Mouse (Mus musculus) MEL-GATA-1-ER (cell line): ENCODE measurements at regions not wholly inside any gene's neighbourhood (a gene's known extent, or its start where the extent isn't known, plus 50 kb on each side); places are given as distances from the start of the nearest gene placed in this dataset.

Source experiments
- DNase-seq: peaks from one replicate; pipeline ENCODE4 v3.0.0-alpha.2; 2012; ENCODE audit warnings: low read depth; ENCODE audit errors: extremely low read depth

GRCm38 (mm10) chr12:39734176-39734575 is 303.6 kb downstream of the Arl4a start:
- no peak for DNase-seq

GRCm38 (mm10) chr12:39731177-39731576 is 306.6 kb downstream of the Arl4a start:
- DNase-seq = no peak

GRCm38 (mm10) chr12:39729255-39729654 is 308.6 kb downstream of the Arl4a start:
- no peak for DNase-seq

GRCm38 (mm10) chr12:39724172-39724571 is 313.7 kb downstream of the Arl4a start:
- no peak for DNase-seq

- no peak for DNase-seq
Measured at GRCm38 (mm10) chr12:39715120-39715519, 322.7 kb downstream of the Arl4a start.

- no peak for DNase-seq
Measured at GRCm38 (mm10) chr12:39714169-39714794, 323.5 kb downstream of the Arl4a start.

GRCm38 (mm10) chr12:39711807-39712206 is 326.0 kb downstream of the Arl4a start:
- no peak for DNase-seq

- DNase-seq = no peak
Measured at GRCm38 (mm10) chr12:39709850-39710249, 328.0 kb downstream of the Arl4a start.

- no peak for DNase-seq
Measured at GRCm38 (mm10) chr12:39697182-39697581, 340.6 kb downstream of the Arl4a start.

- no peak for DNase-seq
Measured at GRCm38 (mm10) chr12:39695322-39695721, 342.5 kb downstream of the Arl4a start.

- no peak for DNase-seq
Measured at GRCm38 (mm10) chr12:39692043-39692442, 345.8 kb downstream of the Arl4a start.

- no peak for DNase-seq
Measured at GRCm38 (mm10) chr12:39685399-39685798, 352.4 kb downstream of the Arl4a start.

- DNase-seq = no peak
Measured at GRCm38 (mm10) chr12:39682121-39682520, 355.7 kb downstream of the Arl4a start.

- DNase-seq = no peak
Measured at GRCm38 (mm10) chr12:39675608-39676007, 362.2 kb downstream of the Arl4a start.

- no peak for DNase-seq
Measured at GRCm38 (mm10) chr12:39667701-39668100, 370.1 kb downstream of the Arl4a start.

GRCm38 (mm10) chr12:39665448-39665847 is 372.4 kb downstream of the Arl4a start:
- DNase-seq = peak; percentile 14

GRCm38 (mm10) chr12:39660420-39660819 is 377.4 kb downstream of the Arl4a start:
- DNase-seq = peak; percentile 32

GRCm38 (mm10) chr12:39656606-39657005 is 381.2 kb downstream of the Arl4a start:
- DNase-seq = no peak

GRCm38 (mm10) chr12:39648952-39649351 is 388.9 kb downstream of the Arl4a start:
- no peak for DNase-seq

GRCm38 (mm10) chr12:39646556-39646955 is 391.3 kb downstream of the Arl4a start:
- no peak for DNase-seq

GRCm38 (mm10) chr12:39645581-39645980 is 392.2 kb downstream of the Arl4a start:
- no peak for DNase-seq

GRCm38 (mm10) chr12:39639246-39639645 is 398.6 kb downstream of the Arl4a start:
- DNase-seq = no peak

GRCm38 (mm10) chr12:39634337-39634736 is 403.5 kb downstream of the Arl4a start:
- no peak for DNase-seq

- DNase-seq = no peak
Measured at GRCm38 (mm10) chr12:39621266-39621665, 416.6 kb downstream of the Arl4a start.
